Mouse (Mus musculus) ovary, adult 18-20 months (tissue): Measurements from ENCODE around the gene Cops8.

Experiments used
- DNase-seq: peaks from one replicate; pipeline ENCODE4 v3.0.0; 2022; ENCODE audit warnings: low spot score, mixed read lengths

The Cops8 gene

DNA sequence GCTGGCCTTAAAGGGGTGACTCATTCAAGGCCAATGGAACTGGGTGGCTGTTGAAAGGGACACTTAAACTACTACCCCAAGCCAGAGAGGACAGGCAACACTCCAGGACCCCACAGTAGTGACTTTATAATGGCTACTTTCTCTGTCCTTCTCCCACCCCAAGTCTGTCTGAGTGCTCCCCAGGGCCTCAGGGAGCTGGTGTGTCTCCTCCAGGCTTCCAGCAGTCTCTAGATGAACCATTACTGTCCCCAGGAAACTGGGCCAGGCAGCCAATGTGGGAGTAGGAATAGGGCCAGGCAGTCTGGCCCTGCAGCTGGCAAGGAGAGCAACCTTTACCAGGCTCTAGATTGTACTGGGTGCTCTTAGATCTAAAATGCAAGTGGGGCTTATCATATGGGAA is 49.0 kb downstream of the Cops8 start:
- DNase-seq: no peak

DNA sequence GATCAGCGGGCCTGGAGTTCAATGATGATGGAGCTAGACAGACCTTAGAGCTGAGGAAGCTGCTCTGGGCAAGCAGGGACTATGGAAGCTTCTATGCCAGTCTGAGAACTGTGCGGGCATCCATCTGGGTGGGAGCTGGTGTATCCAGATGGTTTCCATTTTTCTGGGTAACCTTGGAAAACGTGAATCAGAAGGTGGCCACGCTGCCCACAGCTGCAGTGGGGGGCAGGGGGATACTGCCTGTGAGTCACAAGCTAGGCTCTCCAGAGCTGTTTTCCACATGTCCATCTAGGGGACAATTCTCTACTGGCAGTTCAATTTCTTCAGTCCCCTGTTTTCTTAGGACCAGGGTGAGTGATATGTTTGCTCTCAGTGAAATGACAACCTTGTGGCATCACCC is 49.8 kb downstream of the Cops8 start:
- DNase-seq: no peak

DNA sequence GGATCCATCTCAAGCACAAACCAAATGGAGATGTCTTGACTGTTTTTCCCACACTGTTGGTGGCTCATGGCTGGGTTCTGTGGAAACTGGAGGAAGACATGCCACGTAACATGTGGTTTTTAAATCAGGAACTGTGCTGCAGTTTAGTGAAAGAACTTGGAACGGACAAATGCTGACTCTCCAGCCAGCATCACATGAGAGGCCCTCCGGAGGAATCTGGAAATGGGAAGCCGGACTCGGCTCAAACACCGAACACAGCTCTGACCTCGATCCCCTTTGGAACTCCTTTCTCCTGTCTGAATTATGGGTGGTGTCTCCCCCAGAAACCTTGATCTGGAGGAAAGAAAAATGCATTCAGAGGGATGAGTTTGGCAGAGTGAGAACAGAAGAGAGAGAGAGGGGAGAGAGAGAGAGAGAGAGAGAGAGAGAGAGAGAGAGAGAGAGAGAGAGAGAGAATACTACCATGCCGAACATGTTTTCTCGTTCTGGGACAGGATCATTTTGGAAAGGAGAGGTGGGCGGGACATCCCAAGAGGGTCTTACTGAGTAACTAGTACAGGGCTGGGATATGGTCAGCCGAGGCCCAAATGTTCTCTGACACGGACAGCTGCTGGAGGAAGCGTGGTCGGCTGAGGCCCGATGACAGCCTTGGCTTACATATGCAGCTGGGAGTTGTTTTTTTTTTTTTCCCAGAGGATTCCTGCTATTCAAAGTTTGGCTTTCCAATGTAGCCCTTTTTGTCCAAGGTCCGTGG is 53.9 kb downstream of the Cops8 start:
- no peak for DNase-seq

DNA sequence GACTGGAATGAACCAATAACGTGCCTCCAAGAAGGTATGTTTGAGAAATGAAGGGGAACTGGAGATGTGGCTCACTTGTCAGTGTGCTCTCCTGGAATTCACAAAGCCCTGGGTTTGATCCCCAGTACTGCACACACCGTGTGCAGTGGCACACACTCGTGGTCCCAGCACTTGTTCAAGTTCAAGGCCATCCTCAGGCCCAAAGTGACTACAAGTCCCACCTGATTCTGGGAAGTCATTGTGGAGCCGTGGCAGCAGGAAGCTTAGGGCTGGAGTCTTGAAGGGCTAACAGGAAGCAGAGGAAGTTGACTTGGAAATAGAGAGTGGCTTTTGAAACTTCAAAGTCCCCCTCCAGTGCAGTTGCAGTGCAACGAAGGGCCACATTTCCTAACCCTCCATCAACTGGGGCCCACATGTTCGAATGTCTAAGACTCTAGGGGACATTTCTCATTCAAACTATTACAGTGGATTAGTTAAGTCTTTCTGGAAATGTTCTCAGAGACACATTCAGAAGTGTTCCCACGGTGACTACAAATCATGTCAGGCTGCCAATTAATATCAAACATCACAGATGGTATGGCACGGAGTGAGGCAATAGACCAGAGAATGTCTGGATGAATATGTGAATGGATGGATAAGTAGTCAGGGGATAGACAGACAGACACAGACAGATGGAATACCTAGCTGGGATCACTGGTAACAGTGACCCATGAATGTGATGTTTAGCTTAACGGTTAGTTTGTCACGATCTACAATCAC is 54.7 kb downstream of the Cops8 start:
- no peak for DNase-seq

DNA sequence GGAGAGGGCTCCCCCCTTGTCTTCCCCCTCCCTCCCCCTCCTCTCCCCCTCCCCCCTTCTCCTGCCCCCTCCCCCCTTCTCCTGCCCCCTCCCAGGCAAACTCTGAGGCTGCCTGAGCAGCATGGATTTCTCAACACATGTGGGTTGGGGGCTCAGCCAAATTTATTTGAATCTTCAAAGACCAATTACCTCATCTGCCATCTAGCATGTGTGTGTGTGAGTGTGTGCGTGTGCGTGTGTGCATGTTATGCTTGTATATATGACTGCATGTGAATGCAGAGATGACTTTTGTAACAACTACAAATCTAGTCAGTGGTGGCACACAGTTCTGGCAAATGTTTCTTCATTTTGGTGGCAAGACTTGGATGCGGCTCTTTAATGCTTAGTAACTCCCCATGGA is 55.8 kb downstream of the Cops8 start:
- no peak for DNase-seq

DNA sequence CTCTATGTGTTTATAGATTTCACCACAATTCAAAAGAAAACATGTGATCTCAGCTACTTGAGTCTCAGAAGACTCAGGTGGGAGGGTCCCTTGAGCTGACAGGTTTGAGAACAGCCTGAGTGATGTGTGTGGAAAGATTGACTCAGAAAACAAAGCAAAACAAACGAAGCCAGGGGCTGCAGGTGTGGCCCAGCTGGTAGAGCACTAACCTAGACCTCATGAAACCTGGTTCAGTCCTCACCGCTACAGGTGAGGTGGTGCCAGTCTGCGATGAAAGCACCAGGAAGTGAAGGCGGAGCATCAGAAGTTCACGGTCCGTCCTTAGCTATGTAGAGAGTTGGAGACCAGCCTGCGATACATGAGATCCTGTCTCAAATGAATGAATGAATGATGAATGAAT is 57.4 kb downstream of the Cops8 start:
- no peak for DNase-seq

DNA sequence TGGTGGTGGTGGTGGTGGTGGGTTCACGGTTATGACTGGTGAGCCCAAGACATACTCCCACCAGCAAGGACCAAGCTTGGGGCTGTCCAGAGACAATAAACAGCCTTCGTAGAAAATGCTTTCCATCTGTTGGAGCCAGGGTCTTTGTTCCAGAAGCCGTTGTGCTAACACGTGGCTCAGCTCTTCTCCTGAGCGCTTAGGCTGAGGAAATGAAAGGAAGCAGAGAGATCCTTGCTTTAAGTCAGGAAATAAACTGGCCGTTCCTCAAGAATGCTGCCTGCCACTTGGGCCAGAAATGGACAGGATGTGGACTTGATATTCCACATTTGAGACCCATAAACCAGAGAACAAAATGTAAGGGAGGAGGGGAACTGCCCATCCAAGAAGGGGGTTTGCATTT is 59.7 kb downstream of the Cops8 start:
- DNase-seq: no peak
